Mouse (Mus musculus) midbrain, embryonic 10.5 days (tissue): ENCODE data around the gene Cox16. TPM values are rescaled to one million over a fixed set of nuclear protein-coding genes. Genes with fewer than 3 reads are reported as not detected.
"Not testable (repeated sequence)": the region's sequence is repeated elsewhere in the genome, so short reads cannot be mapped to it uniquely, and the experiment has no call there.

ENCODE experiments used
- DNase-seq: peaks from one replicate; pipeline ENCODE4 v3.0.0-alpha.2; 2017; ENCODE audit warnings: low spot score
- H3K27ac ChIP-seq: fragments of 300-500 bp; sonication (generic); replicated peaks from 2 replicates; pipeline ENCODE4 v1.5.1; 2016; ENCODE audit warnings: mild to moderate bottlenecking
- H3K27me3 ChIP-seq: fragments of 300-500 bp; sonication (generic); 2 replicates; pipeline ENCODE4 v1.6.1; 2016; ENCODE audit warnings: low read depth, mild to moderate bottlenecking; ENCODE audit not compliant: poor library complexity, severe bottlenecking
- H3K36me3 ChIP-seq: fragments of 300-500 bp; sonication (generic); 2 replicates; pipeline ENCODE4 v1.6.1; 2016; ENCODE audit warnings: mild to moderate bottlenecking, moderate library complexity
- H3K4me1 ChIP-seq: fragments of 300-500 bp; sonication (generic); 2 replicates; pipeline ENCODE4 v1.6.1; 2016
- H3K4me3 ChIP-seq: fragments of 300-500 bp; sonication (generic); 2 replicates; pipeline ENCODE4 v1.5.1; 2016; ENCODE audit warnings: mild to moderate bottlenecking, moderate library complexity
- H3K9me3 ChIP-seq: fragments of 300-500 bp; sonication (generic); replicated peaks from 2 replicates; pipeline ENCODE4 v1.6.1; 2016; ENCODE audit warnings: mild to moderate bottlenecking
- WGBS: fragments of 180-500 bp; shearing (Covaris S2); methylation state at CpG from one replicate; pipeline ENCODE4 v1.1.7; 2016; 5-methylcytosine and 5-hydroxymethylcytosine counted together
- polyA plus RNA-seq: library from polyadenylated mRNA; unstranded; fragments of >200 nt; fragmentation: Nextera tagmentation; extraction: Ambion mirVana; gene quantifications from 2 replicates; pipeline ENCODE4 v1.2.1, GENCODE M21; 2016

The Cox16 gene
- 125 and 129 TPM in 2 replicates for polyA plus RNA-seq

GRCm38 (mm10) chr12:81484727-81485191 is at the start of gene Cox16:
Cox16 (minus strand) TSS chr12:81485127.
- peak; percentile 89 for DNase-seq
- Histone ChIP-seq H3K27me3 (no peaks in the 10 kb centered on the region), H3K4me1 (peaks cover 8% of the 10 kb centered on the region; the same call in 1 of the 2 replicates), H3K36me3 (0 out of 2 replicates have a peak, but pooled peaks cover under 1% of the 10 kb centered on the region), H3K9me3 (no peaks in the 10 kb centered on the region), H3K27ac (peak within 1 kb of the TSS; percentile 92), H3K4me3 (peak within 1 kb of the TSS; percentile 71)
- WGBS, result under 1% methylated on average over 31 of the region's 31 CpGs

- Histone ChIP-seq H3K4me3 (peak overlapping the region; percentile 87), H3K36me3 (no peaks in the 10 kb centered on the region), H3K27me3 (no peaks in the 10 kb centered on the region), H3K9me3 (no peaks in the 10 kb centered on the region), H3K27ac (peak overlapping the region; percentile 85), H3K4me1 (peaks cover 20% of the 10 kb centered on the region)
- 42% methylated on average over 4 of the region's 4 CpGs for WGBS
- DNase-seq, result no peak
Measured at GRCm38 (mm10) chr12:81533029-81533419, 48.1 kb upstream of the Cox16 start.

- under 1% methylated on average over 46 of the region's 46 CpGs for WGBS
- H3K9me3 ChIP-seq, result no peaks in the 10 kb centered on the region
Measured at GRCm38 (mm10) chr12:81532316-81533028, 47.5 kb upstream of the Cox16 start, which contains the start of the genes Gm20498 and Synj2bp. Gm20498 (minus strand) TSS chr12:81532905. Synj2bp (minus strand) TSS chr12:81532911.

GRCm38 (mm10) chr12:81530587-81530986 is 45.7 kb upstream of the Cox16 start:
- H3K36me3 ChIP-seq, H3K9me3 ChIP-seq, DNase-seq, H3K27ac ChIP-seq, H3K4me3 ChIP-seq, H3K27me3 ChIP-seq: not testable (repeated sequence)
- 67% methylated on average over 8 of the region's 8 CpGs for WGBS
- peaks cover 20% of the 10 kb centered on the region for H3K4me1 ChIP-seq

More at GRCm38 (mm10) chr12:81532316-81533028, 47.5 kb upstream of the Cox16 start, which contains the start of the genes Gm20498 and Synj2bp:
- peak; percentile 84 for DNase-seq
- Histone ChIP-seq H3K36me3 (no peaks in the 10 kb centered on the region), H3K4me1 (peaks cover 20% of the 10 kb centered on the region), H3K27ac (peak within 1 kb of the TSS; percentile 85), H3K4me3 (peak within 1 kb of the TSS; percentile 87), H3K27me3 (no peaks in the 10 kb centered on the region)

GRCm38 (mm10) chr12:81496906-81497305 is 12.0 kb upstream of the Cox16 start:
- not testable (repeated sequence) for DNase-seq, H3K4me1 ChIP-seq, H3K9me3 ChIP-seq, H3K27me3 ChIP-seq, H3K27ac ChIP-seq, H3K4me3 ChIP-seq
- H3K36me3 ChIP-seq, result peaks cover 38% of the 10 kb centered on the region
- WGBS, result 94% methylated on average over 9 of the region's 9 CpGs

GRCm38 (mm10) chr12:81490491-81490890 is 5.6 kb upstream of the Cox16 start:
- no peaks in the 10 kb centered on the region for H3K27me3 ChIP-seq
- no peaks in the 10 kb centered on the region for H3K9me3 ChIP-seq
- H3K4me3 ChIP-seq, result no peak overlapping the region
- H3K4me1 ChIP-seq, result no peaks in the 10 kb centered on the region
- H3K36me3 ChIP-seq, result peaks cover 13% of the 10 kb centered on the region
- no peak for DNase-seq
- 94% methylated on average over 5 of the region's 5 CpGs for WGBS
- no peak overlapping the region for H3K27ac ChIP-seq

- Histone ChIP-seq H3K27ac (peak overlapping the region; percentile 92), H3K4me1 (peaks cover 8% of the 10 kb centered on the region; the same call in 1 of the 2 replicates), H3K9me3 (no peaks in the 10 kb centered on the region), H3K36me3 (no peaks in the 10 kb centered on the region), H3K27me3 (no peaks in the 10 kb centered on the region), H3K4me3 (peak overlapping the region; percentile 71)
- WGBS, result 40% methylated on average over 6 of the region's 6 CpGs
- DNase-seq, result no peak
Measured at GRCm38 (mm10) chr12:81485311-81485710, 384 bp upstream of the Cox16 start.

GRCm38 (mm10) chr12:81484212-81484611 is 715 bp downstream of the Cox16 start:
- H3K36me3 ChIP-seq, result 0 out of 2 replicates have a peak, but pooled peaks cover 5% of the 10 kb centered on the region
- H3K27me3 ChIP-seq, result no peaks in the 10 kb centered on the region
- H3K9me3 ChIP-seq, result no peaks in the 10 kb centered on the region
- DNase-seq, result no peak
- H3K4me3 ChIP-seq, result peak overlapping the region; percentile 71
- peaks cover 8% of the 10 kb centered on the region; the same call in 1 of the 2 replicates for H3K4me1 ChIP-seq
- H3K27ac ChIP-seq, result peak overlapping the region; percentile 92
- WGBS, result 7% methylated on average over 7 of the region's 7 CpGs

- 43% methylated on average over 17 of the region's 17 CpGs for WGBS
- no peaks in the 10 kb centered on the region for H3K9me3 ChIP-seq
- peak overlapping the region; percentile 71 for H3K4me3 ChIP-seq
- 0 out of 2 replicates have a peak, but pooled peaks cover 5% of the 10 kb centered on the region for H3K36me3 ChIP-seq
- no peaks in the 10 kb centered on the region for H3K27me3 ChIP-seq
- H3K4me1 ChIP-seq, result peaks cover 8% of the 10 kb centered on the region; the same call in 1 of the 2 replicates
- H3K27ac ChIP-seq, result peak overlapping the region; percentile 92
- DNase-seq, result peak; percentile 41
Measured at GRCm38 (mm10) chr12:81483656-81484055, 1.3 kb downstream of the Cox16 start.

GRCm38 (mm10) chr12:81459051-81459450 is 25.9 kb downstream of the Cox16 start:
- H3K9me3 ChIP-seq, result peaks cover 13% of the 10 kb centered on the region; the same call in 1 of the 2 replicates
- not testable (repeated sequence) for DNase-seq, H3K4me1 ChIP-seq, H3K27me3 ChIP-seq, H3K27ac ChIP-seq, H3K4me3 ChIP-seq
- WGBS, result 93% methylated on average over 7 of the region's 7 CpGs
- peaks cover 22% of the 10 kb centered on the region for H3K36me3 ChIP-seq

GRCm38 (mm10) chr12:81438985-81439384 is 45.9 kb downstream of the Cox16 start:
- not testable (repeated sequence) for DNase-seq, H3K36me3 ChIP-seq, H3K4me3 ChIP-seq, H3K9me3 ChIP-seq, H3K27ac ChIP-seq, H3K27me3 ChIP-seq, H3K4me1 ChIP-seq
- 97% methylated on average over 9 of the region's 9 CpGs for WGBS

- H3K9me3 ChIP-seq, result peaks cover 11% of the 10 kb centered on the region; the same call in 1 of the 2 replicates
- H3K4me1 ChIP-seq, H3K27me3 ChIP-seq, H3K4me3 ChIP-seq, H3K27ac ChIP-seq, DNase-seq: not testable (repeated sequence)
- WGBS, result 89% methylated on average over 2 of the region's 2 CpGs
- peaks cover 31% of the 10 kb centered on the region for H3K36me3 ChIP-seq
Measured at GRCm38 (mm10) chr12:81434778-81435177, 50.1 kb downstream of the Cox16 start.

- Histone ChIP-seq H3K27me3 (no peaks in the 10 kb centered on the region), H3K36me3 (peaks cover 27% of the 10 kb centered on the region), H3K4me3 (no peak within 1 kb of the TSS), H3K9me3 (peaks cover 19% of the 10 kb centered on the region), H3K4me1 (no peaks in the 10 kb centered on the region), H3K27ac (no peak within 1 kb of the TSS)
- no peak for DNase-seq
- WGBS, result 92% methylated on average over 1 of the region's 1 CpGs
Measured at GRCm38 (mm10) chr12:81421846-81422245, 63.1 kb downstream of the Cox16 start, which contains the start of gene Adam4. Adam4 (minus strand) TSS chr12:81421946.
